In the genomic region with DNA sequence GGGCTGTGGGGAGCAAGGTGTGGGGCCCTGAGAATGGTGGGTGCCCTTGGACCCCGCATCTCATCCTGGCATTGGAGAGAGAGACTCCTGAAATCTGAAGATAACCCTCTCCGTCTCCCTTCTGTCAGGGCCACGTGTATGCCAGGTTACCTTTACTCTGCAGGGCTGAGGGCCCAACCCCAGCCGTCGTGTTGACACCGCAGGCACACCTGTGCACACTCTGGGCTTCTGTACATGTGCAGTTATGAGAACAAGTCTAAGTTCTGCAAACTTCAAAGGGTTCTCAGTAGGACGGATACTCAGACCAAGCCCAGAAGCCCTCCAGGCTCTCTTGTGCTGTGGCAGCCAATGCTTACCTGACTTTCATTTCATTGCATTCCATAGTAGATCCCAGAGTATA, we compare ENCODE assay signal across 22 mouse cellular contexts. TPM values are rescaled to one million over a fixed set of nuclear protein-coding genes. Genes with fewer than 3 reads are reported as not detected.
"Had no signal": no experiment of that assay in that cellular context is flagged by ENCODE, and none has a peak within 500 bp of the region (broad histone marks: within the 10 kb centered on the region; RNA-seq: fewer than 3 reads in every experiment).

No protein-coding gene starts in this region.

- DNase-seq: liver, embryonic 13.5 days; liver, postnatal 0 days; lung, adult 2 months; lung, postnatal 14 days; lung, postnatal 36 days; right cerebral cortex, postnatal 14 days; thymus, adult 18-20 months; thymus, postnatal 14 days; thymus, postnatal 4 days had no signal

- H3K4me3 ChIP-seq: liver, embryonic 13.5 days; liver, embryonic 15.5 days; lung, embryonic 15.5 days; megakaryocyte, embryonic 14.5 days; midbrain, embryonic 13.5 days; midbrain, embryonic 15.5 days; neural tube, embryonic 12.5 days had no signal

- ATAC-seq: liver, postnatal 0 days; midbrain, embryonic 13.5 days; midbrain, embryonic 15.5 days had no signal

- H3K4me1 ChIP-seq: liver, embryonic 13.5 days; liver, embryonic 15.5 days; lung, embryonic 15.5 days; midbrain, embryonic 13.5 days; midbrain, embryonic 15.5 days; neural tube, embryonic 12.5 days had no signal

- H3K27ac ChIP-seq: liver, embryonic 13.5 days; liver, embryonic 15.5 days; lung, embryonic 15.5 days; macrophage; midbrain, embryonic 13.5 days; midbrain, embryonic 15.5 days; neural tube, embryonic 12.5 days had no signal

- H3K36me3 ChIP-seq: liver, embryonic 13.5 days; liver, embryonic 15.5 days; lung, embryonic 15.5 days had no signal

- H3K27me3 ChIP-seq: lung, embryonic 15.5 days; midbrain, embryonic 13.5 days; midbrain, embryonic 15.5 days; neural tube, embryonic 12.5 days had no signal

- H3K9ac ChIP-seq: liver, embryonic 13.5 days; liver, embryonic 15.5 days; liver, postnatal 0 days; lung, embryonic 15.5 days; midbrain, embryonic 13.5 days; midbrain, embryonic 15.5 days; neural tube, embryonic 12.5 days had no signal

- H3K4me2 ChIP-seq: liver, embryonic 11.5 days; liver, embryonic 13.5 days; liver, embryonic 15.5 days; lung, embryonic 15.5 days; midbrain, embryonic 11.5 days; midbrain, embryonic 13.5 days; midbrain, embryonic 15.5 days; neural tube, embryonic 12.5 days had no signal

- H3K9me3 ChIP-seq: liver, embryonic 13.5 days; liver, embryonic 15.5 days; lung, embryonic 15.5 days; megakaryocyte, embryonic 14.5 days; midbrain, embryonic 13.5 days; midbrain, embryonic 15.5 days; neural tube, embryonic 12.5 days had no signal

RNA-seq across cellular contexts. Expression of gene Arhgdig, which starts 4.7 kb away (rescaled TPM):
- total RNA-seq: monocyte, adult 5-6 weeks; neutrophil, adult 5-6 weeks had no signal
- polyA plus RNA-seq: macrophage had no signal

RNA-seq across cellular contexts. Expression of gene Rgs11, which starts 9.5 kb away (rescaled TPM):
- total RNA-seq: monocyte, adult 5-6 weeks had no signal
- polyA plus RNA-seq: liver, postnatal 0 days had no signal

RNA-seq across cellular contexts. Expression of gene Pdia2, which starts 13.4 kb away (rescaled TPM):
- total RNA-seq: midbrain, postnatal 0 days; monocyte, adult 5-6 weeks; neutrophil, adult 5-6 weeks had no signal
- polyA plus RNA-seq: macrophage; midbrain, embryonic 13.5 days; midbrain, postnatal 0 days; thymus, postnatal 0 days had no signal
